Mouse (Mus musculus) layer of hippocampus, adult 18-20 months (tissue): ENCODE measurements around the gene Nipal3. TPM values are rescaled to one million over a fixed set of nuclear protein-coding genes. Genes with fewer than 3 reads are reported as not detected.
A peak's percentile ranks its signal among the peaks of the same experiment; 100 is the strongest.

Experiments used
- DNase-seq, 2 experiments: peaks; one replicate each; pipeline ENCODE4 v3.0.0; 2022; ENCODE audit warnings: low spot score in 2 of 2
- total RNA-seq, 2 experiments: library from RNA; stranded (reverse); gene quantifications; 2 replicates each; pipeline ENCODE4 v1.2.3; 2021

Nipal3 gene
- total RNA-seq, 2 experiments from 2014 or later: 87.9 to 89.0 TPM

DNA sequence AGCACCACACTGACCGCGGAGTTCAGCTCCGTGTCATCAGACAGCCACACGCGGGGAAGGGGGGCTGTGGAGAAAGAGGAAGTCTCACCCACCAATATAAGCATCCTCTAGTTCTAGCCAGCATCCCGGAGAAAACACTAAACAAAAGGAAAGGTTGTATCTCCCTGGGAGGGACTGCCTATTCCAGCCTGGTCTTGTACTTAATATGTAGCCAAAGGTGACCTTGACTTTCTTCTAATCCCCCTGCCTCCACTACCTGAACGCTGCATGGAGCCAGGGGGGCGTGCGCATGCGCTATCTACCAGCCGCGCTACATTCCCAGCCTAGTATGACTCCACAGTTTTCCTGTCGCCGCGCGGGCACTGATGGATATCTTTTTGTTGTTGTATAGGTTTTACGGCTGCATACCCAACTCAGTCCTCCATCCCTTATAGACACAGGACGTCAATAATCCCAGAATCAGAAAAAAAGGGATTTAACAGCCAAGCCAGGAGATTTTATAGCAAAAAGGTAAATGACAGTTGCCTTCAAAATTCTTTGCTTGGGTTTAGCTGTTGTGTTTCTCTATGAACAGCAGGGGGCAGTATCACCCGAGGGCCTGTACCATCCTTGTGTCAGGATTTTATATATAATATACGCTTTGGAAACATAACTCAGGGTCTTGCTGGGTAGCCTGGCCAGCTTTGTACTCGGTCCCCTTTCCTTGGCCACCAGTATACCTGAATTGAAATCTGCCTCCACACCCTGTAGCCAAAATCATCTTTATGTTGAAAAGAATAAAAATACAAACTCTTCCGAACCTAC lies 12.9 kb upstream of the Nipal3 start:
- DNase-seq: peak; percentile 45 to 65

DNA sequence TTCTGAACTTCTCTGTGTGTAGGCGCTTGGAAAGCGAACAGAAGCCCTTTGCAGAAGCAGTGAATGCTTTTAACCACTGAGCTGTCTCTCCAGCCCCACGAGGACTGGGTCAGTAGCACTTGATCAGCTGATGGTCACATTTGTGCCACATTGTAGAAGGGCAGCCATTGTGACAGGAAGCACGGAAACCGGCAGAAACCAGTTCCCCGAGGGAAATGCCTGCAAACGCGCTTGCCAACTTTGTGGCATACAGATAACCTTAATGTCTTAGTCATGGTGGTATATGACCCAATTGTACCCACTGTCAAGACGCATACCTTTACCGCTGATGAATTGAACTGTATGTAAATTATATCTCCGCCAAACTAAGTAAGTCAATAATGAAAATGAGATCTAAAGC lies 11.0 kb upstream of the Nipal3 start:
- no peak for DNase-seq

DNA sequence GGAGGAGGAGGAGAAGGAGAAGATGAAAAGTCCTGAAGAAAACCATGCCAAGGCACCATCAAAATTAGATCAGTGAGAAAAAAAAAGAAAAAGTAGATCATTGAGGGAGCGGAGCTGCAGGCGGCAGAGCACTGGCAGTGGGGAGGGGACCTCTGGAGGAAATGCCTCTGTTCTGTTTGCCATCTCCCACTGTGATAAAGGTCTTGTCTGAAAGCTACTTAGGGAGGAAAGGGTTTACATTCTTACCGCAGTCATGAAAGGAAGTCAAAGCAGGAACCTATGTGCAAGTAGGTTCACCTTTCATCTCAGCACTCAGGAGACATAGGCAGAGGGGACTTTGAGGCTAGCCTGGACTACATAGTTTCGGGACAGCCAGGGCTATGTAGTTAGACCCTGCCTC lies 6.7 kb upstream of the Nipal3 start:
- no peak for DNase-seq

DNA sequence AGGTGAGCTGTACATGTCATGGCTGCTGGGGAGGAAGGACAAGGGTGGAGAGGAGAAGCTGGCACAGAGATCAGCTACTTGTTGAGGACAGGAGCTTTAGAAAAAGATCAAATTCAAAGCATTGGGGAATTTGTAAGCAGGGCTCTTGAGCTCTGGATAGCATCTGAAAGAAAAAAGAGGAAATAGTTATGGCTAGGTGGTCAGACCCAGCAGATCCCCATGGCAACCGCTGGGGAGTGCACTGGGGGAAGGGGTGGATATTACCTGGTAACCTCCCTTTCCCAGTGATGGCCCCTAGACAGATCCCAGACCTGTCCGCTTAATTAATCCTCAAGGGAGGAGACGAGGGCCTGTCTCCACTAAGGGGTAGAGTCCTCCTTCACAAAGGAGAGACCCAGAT lies 5.0 kb upstream of the Nipal3 start:
- no peak for DNase-seq

DNA sequence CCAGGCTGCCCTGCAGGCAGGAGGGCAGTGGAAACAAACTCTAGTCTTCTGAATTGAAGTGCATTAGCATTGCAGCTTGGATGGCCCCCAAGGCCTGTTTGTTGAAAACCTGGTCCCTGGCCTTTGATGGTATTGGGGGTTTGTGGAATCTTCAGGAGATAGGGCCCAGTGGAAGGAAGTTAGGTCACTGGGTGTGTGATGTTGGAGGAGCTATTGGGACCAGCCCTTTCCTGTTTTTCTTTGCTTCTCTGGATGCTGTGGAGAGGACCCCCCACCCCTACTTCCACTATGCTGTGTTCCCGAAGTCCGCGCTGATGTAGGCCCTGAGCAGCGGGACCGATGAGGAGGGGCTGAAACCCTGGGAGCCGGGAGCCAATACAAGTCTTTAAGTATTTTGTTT lies 3.3 kb upstream of the Nipal3 start:
- no peak for DNase-seq

DNA sequence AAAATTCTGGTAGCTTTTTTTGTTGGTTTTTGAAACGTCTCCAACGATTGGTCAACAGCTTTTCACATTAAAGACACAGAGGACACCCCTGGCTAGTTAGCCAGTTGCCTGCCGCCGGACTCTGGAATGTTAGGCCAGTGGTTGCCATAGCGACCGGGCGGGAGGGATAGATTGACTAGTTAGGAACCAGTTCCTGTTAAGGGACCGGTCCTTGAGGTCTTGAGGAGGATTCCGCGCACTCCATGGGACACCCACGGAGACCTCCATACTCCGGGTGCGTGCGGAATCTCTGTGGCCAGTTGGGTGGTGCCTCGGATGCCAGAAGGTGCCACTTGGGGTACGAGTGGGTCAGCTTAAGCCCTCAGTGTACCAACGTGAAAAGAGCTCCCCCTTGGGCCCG lies 972 bp upstream of the Nipal3 start:
- peak in 1 of 2 experiments; percentile 12 for DNase-seq

DNA sequence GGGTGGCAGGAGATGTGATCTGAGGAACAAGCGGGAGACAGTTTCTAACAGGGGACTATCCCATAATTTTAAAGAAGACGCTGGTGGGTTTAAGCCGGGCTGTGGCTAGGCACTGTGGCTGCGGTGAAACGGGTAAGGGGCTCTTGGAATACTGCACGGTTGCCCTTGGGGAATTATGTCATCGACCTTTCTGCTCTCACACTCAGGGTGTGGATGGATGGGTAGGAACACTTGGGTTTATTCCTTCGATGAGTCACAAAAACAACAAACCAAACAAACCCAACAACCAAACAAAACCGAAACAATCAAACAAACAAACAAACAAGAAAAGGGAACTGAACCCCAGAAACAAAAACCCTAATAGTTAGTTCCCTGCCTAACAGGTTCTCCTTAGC lies 556 bp upstream of the Nipal3 start:
- no peak for DNase-seq

DNA sequence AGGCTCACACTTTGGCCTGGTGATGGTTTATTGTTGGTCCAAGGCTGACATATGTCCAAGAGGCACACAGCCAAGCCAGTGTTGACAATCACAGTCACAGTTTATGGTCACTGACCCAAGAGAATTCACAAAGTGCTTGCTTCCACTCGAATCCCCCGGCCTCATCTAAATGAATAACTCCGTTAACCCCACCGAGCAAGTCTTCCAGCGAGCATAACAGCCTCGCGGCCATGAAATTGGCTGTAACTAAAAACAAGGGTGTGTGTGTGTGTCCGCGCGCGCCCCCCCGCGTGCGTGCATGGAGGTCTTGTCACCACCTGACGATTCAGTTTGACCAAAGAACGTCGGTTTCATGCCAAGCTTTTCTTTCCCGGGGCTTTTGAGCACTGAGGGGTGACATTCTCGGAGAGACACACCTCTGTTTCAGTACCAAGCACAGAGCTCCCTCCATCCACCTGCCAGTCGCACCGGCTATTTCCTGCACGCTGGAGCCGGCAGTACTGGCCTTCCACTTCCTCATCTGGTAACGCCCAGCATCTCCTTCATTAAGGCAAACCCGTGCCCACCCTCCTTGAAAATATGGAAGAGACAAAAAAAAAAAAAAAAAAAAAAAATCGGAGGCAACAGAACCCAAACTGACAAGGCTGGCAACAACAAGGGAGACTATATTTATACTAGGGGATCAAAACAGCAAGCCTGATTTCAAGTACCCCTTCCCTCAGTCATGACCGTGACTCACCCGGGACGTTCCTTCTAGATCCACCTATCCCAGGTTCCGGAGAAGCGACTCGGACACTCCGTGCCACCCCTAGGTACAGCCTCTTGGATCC lies 932 bp downstream of the Nipal3 start:
- DNase-seq: peak in 1 of 2 experiments; percentile 53

DNA sequence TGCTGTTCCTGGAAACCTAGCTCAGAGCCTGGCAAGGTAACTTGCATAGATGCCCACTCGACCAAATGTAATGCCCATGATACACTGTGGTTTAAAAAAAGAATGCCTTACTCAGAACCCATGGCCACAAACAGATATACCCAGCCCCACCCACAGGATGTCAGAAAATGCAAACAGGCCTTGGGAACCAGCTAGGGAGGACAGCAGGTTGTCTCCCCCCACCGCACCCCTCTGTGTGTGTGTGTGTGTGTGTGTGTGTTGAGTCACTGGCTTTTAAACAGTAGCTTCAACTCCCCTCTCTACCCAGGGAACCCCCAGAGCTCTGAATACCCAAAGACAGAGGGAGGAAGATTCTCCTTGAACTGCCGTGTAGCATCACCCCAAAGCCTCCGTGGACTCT lies 1.6 kb downstream of the Nipal3 start:
- no peak for DNase-seq

DNA sequence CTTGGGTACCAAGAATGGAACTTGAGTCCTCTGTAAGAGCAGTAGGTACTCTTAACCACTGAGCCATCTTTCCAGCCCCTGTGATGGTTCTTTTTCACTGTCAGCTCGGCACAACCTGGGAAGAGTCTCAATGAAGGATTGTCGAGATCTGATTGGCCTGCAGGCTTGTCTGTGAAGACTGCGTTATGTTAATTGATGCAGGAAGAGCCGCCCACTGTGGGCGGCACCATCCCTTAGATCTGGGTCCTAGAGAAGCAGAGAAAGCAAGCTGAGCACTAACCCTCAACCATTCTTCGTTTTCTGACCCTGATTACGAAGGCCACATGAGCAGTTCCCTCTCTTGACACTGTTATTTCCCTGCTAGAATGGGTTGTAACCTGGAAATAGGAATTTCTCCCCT lies 5.6 kb downstream of the Nipal3 start:
- no peak for DNase-seq

DNA sequence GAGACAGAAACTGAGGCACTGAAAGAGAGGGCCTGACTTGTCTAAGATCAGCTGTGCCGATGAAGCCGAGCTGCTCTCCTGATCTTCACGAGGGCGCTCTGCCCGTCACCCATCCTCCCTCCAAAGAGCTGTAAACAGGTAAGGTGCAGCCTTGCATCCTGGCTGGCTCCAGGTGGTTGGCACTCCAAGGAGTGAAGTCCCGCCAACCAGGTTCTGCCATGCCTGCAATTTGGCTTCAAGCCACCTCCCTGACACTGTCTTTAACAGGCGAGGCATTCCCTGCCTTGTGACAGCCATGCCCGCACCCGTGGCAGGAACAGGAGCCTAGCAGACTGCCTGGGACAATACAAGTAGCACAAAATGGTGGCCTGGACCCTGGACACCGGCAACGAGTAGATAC lies 8.5 kb downstream of the Nipal3 start:
- DNase-seq: no peak

DNA sequence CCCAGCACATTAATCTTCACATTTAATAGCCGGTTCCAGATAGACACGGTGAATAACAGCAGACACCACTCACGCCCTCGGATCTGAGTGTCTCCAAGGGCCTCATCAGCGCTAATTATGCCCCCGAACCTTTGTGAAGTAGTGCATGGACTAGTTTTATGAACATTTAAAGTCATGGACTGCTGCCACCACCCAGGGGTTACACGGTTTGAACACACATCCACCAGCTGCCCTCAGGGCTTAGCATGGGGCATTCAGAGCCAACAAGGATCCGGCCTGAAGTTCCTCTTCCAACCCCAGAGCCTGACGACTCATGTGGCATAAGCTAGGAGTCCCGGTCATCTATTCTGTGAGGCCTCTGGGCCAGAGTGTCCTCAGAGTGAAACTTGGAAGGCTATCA lies 9.8 kb downstream of the Nipal3 start:
- DNase-seq: no peak

DNA sequence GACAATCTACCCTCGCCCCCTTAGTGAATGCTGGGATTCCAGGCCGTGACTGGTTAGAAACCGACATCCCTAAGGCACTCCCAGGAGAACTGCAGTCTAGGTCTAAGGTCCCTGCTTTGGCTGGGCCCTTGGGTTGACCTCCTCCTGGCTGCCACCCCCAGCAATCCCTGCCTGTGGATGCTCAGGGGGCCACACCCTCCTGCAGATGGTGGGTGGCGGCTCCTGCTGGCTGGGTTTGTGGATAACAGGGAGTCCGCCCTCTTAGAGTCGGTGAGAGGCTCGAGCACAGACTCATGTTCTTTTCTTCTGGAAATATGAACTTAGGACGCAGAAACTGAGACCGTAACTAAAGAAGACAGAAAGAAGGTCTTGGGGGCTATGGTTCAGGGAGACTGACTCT lies 14.5 kb downstream of the Nipal3 start:
- DNase-seq: no peak

DNA sequence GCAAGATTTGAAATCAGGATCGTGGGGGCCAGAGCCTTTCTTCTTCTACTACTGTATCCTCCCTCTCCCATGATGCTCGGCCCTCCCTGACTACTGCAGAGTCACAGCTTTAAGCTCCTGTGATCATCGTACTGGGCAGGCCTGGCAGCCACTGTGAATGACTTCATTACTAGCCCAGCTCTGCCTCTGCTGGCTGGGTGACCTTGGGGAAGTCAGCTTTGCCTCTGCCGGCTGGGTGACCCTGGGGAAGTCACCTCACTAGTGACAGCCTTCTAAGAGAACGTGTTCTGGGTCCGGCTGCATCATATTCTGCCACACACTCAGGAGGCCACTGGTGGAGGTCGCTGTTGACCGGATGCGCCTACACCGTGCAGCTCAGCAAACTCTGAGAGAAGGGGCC lies 17.0 kb downstream of the Nipal3 start:
- no peak for DNase-seq

DNA sequence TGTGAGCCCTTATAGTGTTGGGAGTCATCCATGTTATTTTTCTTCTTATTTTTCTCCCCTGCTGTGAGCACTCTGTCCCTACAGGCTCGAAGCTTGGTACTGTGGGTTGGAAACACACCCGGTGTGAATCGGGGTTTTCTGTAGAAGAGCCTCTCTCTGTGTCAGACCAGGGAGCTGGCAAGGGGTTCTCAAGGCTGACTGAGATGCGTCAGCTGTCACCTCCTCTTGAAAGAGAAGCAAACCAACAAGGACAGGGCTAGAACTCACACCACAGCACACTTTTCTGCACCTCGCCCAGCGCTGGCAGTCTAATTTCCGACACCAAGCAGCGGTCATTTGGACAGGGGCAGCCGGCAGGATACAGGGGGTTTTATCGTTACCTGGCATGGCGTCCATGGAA lies 31.4 kb downstream of the Nipal3 start:
- DNase-seq: no peak

DNA sequence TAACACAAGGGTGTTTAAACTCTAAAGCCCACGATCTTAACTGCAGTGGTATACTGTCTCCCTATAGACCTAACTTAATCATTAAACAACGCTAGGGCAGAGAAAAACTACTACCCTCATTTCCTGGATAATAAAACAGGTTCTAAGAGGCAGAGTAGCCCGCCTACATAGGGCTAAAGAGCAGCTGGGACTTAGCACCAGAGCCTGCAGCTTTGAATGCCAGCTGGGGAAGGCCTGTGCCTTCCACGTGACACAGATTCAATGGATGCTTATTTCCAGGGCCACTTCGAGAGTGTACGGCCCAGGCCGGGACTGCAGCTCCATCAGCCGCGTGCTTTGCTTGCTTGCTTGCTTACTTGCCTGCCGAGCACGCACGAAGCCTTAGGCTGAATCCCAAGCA lies 41.3 kb downstream of the Nipal3 start:
- no peak for DNase-seq

DNA sequence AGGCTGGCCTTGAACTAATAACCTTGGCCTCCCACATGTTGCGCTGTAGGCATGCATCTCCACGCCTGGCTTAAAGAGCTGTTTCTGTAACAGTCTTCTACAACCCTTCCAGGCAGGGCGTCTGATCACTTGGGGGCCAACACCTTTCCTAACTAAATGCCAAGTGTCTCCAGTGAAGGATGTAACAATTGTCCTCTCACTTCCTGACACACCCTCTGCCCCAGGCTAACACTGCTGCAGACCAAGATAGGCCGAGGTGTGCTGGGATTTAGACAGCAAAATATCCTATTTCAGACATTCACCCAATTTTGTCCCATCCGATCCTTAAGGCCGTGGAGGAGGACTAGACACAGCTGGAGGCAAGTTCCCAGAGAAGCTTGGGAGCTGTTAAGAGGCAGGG lies 41.7 kb downstream of the Nipal3 start:
- no peak for DNase-seq

DNA sequence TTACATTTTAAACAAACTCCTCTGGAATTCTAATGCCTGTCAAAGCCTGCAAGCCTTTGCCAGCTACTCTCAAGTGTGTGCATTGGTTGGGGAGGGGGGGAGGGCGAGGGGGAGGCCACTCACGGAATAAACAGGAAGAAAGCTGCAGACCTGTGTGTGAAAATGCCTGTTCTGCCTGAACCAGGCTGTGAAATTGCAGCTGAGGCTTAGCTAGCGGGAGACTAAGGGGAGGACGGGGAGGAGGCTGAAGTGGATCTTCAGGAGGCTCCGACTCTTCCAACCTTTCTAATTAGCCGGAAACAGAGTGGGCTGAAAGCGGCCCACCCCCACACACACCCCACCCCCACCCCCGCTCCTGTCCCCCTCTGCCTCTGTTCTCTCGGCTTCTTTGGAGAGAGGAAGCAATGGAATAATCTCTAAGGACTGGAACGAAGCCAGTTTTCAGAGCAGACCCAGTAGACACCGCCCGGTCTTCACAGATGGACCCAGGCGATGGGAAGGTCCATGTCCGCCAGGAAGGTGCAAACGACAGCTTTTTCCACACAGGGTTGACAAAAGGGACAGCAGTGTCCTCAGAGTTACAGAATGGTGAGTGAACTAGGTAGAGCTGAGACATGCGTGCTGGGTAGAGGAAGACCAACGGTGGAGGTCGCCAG lies 43.4 kb downstream of the Nipal3 start:
- DNase-seq: no peak

DNA sequence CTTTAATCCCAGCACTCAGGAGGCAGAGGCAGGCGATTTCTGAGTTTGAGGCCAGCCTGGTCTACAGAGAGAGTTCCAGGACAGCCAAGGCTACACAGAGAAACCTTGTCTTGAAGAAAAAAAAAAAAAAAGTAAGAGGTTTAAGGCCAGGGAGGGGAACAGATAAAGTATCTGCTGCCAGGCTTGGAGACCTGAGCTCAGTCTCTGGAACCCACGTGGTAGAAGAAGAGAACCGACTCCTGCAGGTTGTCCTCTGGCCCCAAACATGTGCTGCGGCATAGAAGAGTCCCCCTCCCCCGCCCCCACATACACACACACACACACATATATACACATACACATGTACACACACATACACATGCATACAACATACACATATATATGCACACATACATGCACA lies 52.4 kb downstream of the Nipal3 start:
- DNase-seq: no peak

DNA sequence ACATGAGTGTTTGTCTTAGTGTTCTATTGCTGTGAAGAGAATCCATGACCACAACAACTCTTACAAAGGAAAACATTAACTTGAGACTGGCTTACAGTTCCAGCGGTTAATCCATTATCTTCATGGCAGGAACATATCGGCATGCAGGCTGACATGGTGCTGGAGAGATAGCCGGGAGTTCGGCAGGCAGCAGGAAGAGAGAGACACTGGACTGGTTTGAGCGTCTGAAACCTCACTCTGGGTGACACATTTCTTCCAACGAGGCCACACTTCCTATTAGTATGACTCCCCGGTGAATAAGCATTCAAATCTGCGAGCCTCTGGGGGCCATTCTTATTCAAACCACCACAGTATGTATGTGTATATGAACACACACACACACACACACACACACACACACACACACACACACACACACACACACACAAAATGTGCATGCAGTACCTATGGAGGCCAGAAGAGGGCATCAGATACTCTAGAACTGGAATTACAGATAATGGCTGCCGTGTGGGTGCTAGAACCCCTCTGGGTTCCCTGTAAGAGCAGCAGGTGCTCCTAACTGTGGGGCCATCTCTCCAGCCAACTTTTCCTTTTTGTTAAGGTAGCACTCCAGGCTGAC lies 54.8 kb downstream of the Nipal3 start:
- no peak for DNase-seq

DNA sequence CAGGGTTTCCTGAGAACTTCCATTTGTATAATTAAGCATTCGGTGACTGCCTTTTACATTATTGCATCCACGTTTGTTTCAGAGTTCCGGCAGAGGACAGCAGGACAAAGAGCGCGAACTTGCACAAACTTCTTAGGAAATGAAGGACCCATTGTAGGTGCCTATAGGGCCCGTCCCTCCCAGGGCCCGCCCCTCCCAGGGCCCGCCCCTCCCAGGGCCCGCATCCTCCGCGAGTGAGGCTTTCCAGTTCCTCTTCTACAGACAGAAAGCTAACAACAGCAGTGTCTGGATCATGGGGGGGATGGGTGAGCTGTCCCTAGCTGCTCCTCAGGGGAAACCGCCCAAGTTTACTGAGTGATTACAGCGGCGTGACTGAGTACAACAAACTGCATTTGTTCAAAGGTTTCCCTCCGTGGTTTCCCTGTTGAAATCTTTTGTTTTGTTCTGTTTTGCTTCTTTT lies 55.6 kb downstream of the Nipal3 start:
- DNase-seq: no peak

DNA sequence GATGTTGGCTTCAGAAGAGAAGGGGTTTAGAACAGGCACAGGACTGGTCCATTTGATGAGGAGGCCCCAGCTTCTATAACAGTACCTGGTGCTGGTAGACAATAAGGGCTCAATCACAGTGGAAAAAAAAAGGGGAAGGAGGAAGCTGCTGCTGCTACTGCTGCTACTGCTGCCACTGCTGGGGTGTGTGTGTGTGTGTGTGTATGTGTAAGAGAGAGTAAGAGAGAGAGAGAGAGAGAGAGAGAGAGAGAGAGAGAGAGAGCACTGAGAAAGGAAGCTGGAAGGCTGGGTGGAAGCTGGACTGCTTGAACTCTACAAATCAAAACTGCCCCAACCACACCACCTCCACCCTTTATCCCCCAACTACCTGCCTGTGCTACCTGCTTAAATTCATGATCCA lies 56.9 kb downstream of the Nipal3 start:
- DNase-seq: no peak
